Mouse (Mus musculus) cerebellum, adult 2 months (tissue): Measurements from ENCODE around the gene Trappc3. TPM values are rescaled to one million over a fixed set of nuclear protein-coding genes. Genes with fewer than 3 reads are reported as not detected.

Experiments used
- DNase-seq, 2 experiments: peaks; one replicate each; pipeline ENCODE4 v3.0.0; 2021
- H3K27ac ChIP-seq: fragments of 200-500 bp; 2 replicates; pipeline ENCODE4 v1.5.1; 2012; ENCODE audit warnings: low read length, control low read depth, inconsistent platforms; ENCODE audit not compliant: insufficient read depth
- H3K27me3 ChIP-seq: fragments of 200-500 bp; 2 replicates; pipeline ENCODE4 v1.6.1; 2012; ENCODE audit warnings: inconsistent platforms, mild to moderate bottlenecking, low read length, moderate library complexity; ENCODE audit not compliant: control insufficient read depth, insufficient read depth
- H3K4me1 ChIP-seq: fragments of 200-500 bp; 2 replicates; pipeline ENCODE4 v1.6.1; 2011; ENCODE audit warnings: low read length; ENCODE audit not compliant: control insufficient read depth, insufficient read depth
- H3K4me3 ChIP-seq: fragments of 200-500 bp; replicated peaks from 2 replicates; pipeline ENCODE3; 2011; ENCODE audit warnings: mild to moderate bottlenecking, low read depth, low read length, control low read depth; ENCODE audit not compliant: insufficient read depth
- CTCF ChIP-seq: fragments of 200-500 bp; IDR thresholded peaks from 2 replicates; pipeline ENCODE4 v1.5.1; 2011; ENCODE audit warnings: low read depth, mild to moderate bottlenecking, control low read depth, low read length, moderate library complexity, borderline replicate concordance; ENCODE audit not compliant: insufficient read depth
- POLR2A ChIP-seq: fragments of 200-500 bp; IDR thresholded peaks from 2 replicates; pipeline ENCODE4 v1.6.1; 2011; ENCODE audit warnings: low read length, control low read depth, borderline replicate concordance; ENCODE audit not compliant: insufficient read depth
- WGBS: fragments of 180-500 bp; shearing (Covaris S2); methylation state at CpG from one replicate; pipeline ENCODE4 v1.1.7; 2018; 5-methylcytosine and 5-hydroxymethylcytosine counted together
- polyA plus RNA-seq: library from polyadenylated mRNA; depleted of rRNA; stranded (reverse); fragments of >200 nt; gene quantifications from 2 replicates; pipeline ENCODE4 v1.2.3, GENCODE M21; 2012

The Trappc3 gene
- polyA plus RNA-seq, 1 experiment: 175 TPM

GRCm38 (mm10) chr4:126277906-126278564 lies 15.9 kb downstream of the Trappc3 start:
- H3K27me3 ChIP-seq: no peaks in the 10 kb centered on the region
- 8% methylated on average over 13 of the region's 13 CpGs for WGBS
- H3K4me3 ChIP-seq: no peak overlapping the region
- H3K27ac ChIP-seq: no peak overlapping the region
- TF ChIP-seq CTCF (peak; percentile 93), POLR2A (no peak)
- peaks cover 18% of the 10 kb centered on the region for H3K4me1 ChIP-seq
- peak; percentile 69 to 77 for DNase-seq

- H3K4me3 ChIP-seq: no peak overlapping the region
- no peaks in the 10 kb centered on the region for H3K27me3 ChIP-seq
- no peak overlapping the region for H3K27ac ChIP-seq
- WGBS: 38% methylated on average over 9 of the region's 9 CpGs
- TF ChIP-seq CTCF: no peak
- no peak for TF ChIP-seq POLR2A
- peak in 1 of 2 experiments; percentile 30 for DNase-seq
- H3K4me1 ChIP-seq: peaks cover 18% of the 10 kb centered on the region
These were observed 16.4 kb downstream of the Trappc3 start for GRCm38 (mm10) chr4:126278565-126278915.

- Histone ChIP-seq H3K4me3 (no peak overlapping the region), H3K4me1 (peaks cover 18% of the 10 kb centered on the region), H3K27ac (no peak overlapping the region), H3K27me3 (no peaks in the 10 kb centered on the region)
- DNase-seq: no peak
- WGBS: 54% methylated on average over 9 of the region's 9 CpGs
- no peak for TF ChIP-seq POLR2A
- no peak for TF ChIP-seq CTCF
These were observed 16.8 kb downstream of the Trappc3 start for GRCm38 (mm10) chr4:126278961-126279360.

GRCm38 (mm10) chr4:126281706-126282105 lies 19.6 kb downstream of the Trappc3 start:
- no peak overlapping the region for H3K27ac ChIP-seq
- no peak overlapping the region for H3K4me3 ChIP-seq
- no peak for DNase-seq
- H3K4me1 ChIP-seq: peaks cover 13% of the 10 kb centered on the region
- 80% methylated on average over 9 of the region's 9 CpGs for WGBS
- TF ChIP-seq POLR2A: no peak
- no peak for TF ChIP-seq CTCF
- peaks cover under 1% of the 10 kb centered on the region; the same call in 1 of the 2 replicates for H3K27me3 ChIP-seq

GRCm38 (mm10) chr4:126283582-126283981 lies 21.5 kb downstream of the Trappc3 start:
- no peak overlapping the region for H3K4me3 ChIP-seq
- peaks cover under 1% of the 10 kb centered on the region; the same call in 1 of the 2 replicates for H3K4me1 ChIP-seq
- no peak for TF ChIP-seq CTCF
- no peak for TF ChIP-seq POLR2A
- WGBS: 92% methylated on average over 8 of the region's 8 CpGs
- DNase-seq: no peak
- H3K27ac ChIP-seq: no peak overlapping the region
- H3K27me3 ChIP-seq: peaks cover 3% of the 10 kb centered on the region; the same call in 1 of the 2 replicates

- Histone ChIP-seq H3K27me3 (peaks cover 3% of the 10 kb centered on the region; the same call in 1 of the 2 replicates), H3K4me3 (no peak within 1 kb of the TSS), H3K27ac (no peak within 1 kb of the TSS), H3K4me1 (no peaks in the 10 kb centered on the region)
- no peak for DNase-seq
- 3% methylated on average over 42 of the region's 42 CpGs for WGBS
- TF ChIP-seq CTCF (no peak), POLR2A (no peak)
These were observed 24.4 kb downstream of the Trappc3 start, which contains the start of gene Col8a2 for GRCm38 (mm10) chr4:126286492-126286891. Gene Col8a2 (plus strand): TSS chr4:126286793.

- H3K4me1 ChIP-seq: no peaks in the 10 kb centered on the region
- H3K4me3 ChIP-seq: no peak overlapping the region
- DNase-seq: no peak
- no peak overlapping the region for H3K27ac ChIP-seq
- H3K27me3 ChIP-seq: peaks cover 3% of the 10 kb centered on the region; the same call in 1 of the 2 replicates
- TF ChIP-seq CTCF: no peak
- no peak for TF ChIP-seq POLR2A
- WGBS: 35% methylated on average over 11 of the region's 11 CpGs
These were observed 25.3 kb downstream of the Trappc3 start for GRCm38 (mm10) chr4:126287302-126287995.
